Mouse (Mus musculus) thymus, postnatal 10 days (tissue): ENCODE measurements around the gene Dusp10.

Experiments used
- DNase-seq, 2 experiments: peaks; one replicate each; pipeline ENCODE4 v3.0.0; 2021; ENCODE audit warnings: low spot score in 2 of 2

The Dusp10 gene

GRCm38 (mm10) chr1:184100927-184101749 lies 88.0 kb downstream of the Dusp10 start:
- peak; percentile 49 to 61 for DNase-seq

- peak in 1 of 2 experiments; percentile 63 for DNase-seq
These were observed 88.6 kb downstream of the Dusp10 start for GRCm38 (mm10) chr1:184101750-184102046.

- no peak for DNase-seq
These were observed 93.7 kb downstream of the Dusp10 start for GRCm38 (mm10) chr1:184106832-184107231.

- no peak for DNase-seq
These were observed 94.3 kb downstream of the Dusp10 start for GRCm38 (mm10) chr1:184107448-184107847.

GRCm38 (mm10) chr1:184108254-184108653 lies 95.2 kb downstream of the Dusp10 start:
- DNase-seq: no peak

GRCm38 (mm10) chr1:184117586-184117985 lies 104.5 kb downstream of the Dusp10 start:
- peak; percentile 18 to 31 for DNase-seq

GRCm38 (mm10) chr1:184117991-184118390 lies 104.9 kb downstream of the Dusp10 start:
- peak; percentile 73 to 78 for DNase-seq

- peak in 1 of 2 experiments; percentile 21 for DNase-seq
These were observed 105.5 kb downstream of the Dusp10 start for GRCm38 (mm10) chr1:184118586-184118985.
